Mouse (Mus musculus) myocyte (in vitro differentiated cells): Measurements from ENCODE around the gene Macrod2.

ENCODE experiments used
- CEBPB ChIP-seq: IDR thresholded peaks from 2 replicates; pipeline ENCODE4 v1.6.1; 2011; ENCODE audit warnings: mild to moderate bottlenecking, moderate library complexity; ENCODE audit not compliant: poor library complexity, insufficient read depth, severe bottlenecking
- E2F4 ChIP-seq: IDR thresholded peaks from one replicate; pipeline ENCODE4 v1.6.1; 2011; ENCODE audit warnings: mild to moderate bottlenecking, control low read depth, moderate library complexity; ENCODE audit not compliant: insufficient read depth
- MAX ChIP-seq: IDR thresholded peaks from one replicate; pipeline ENCODE4 v1.6.1; 2011; ENCODE audit warnings: low read depth, mild to moderate bottlenecking, control low read depth
- MYOD1 ChIP-seq, 3 experiments: IDR thresholded peaks; one replicate each; pipeline ENCODE4 v1.6.1; 2011; ENCODE audit warnings: control low read depth in 2 of 3, low read depth in 2 of 3, mild to moderate bottlenecking in 2 of 3, moderate library complexity in 1 of 3; ENCODE audit not compliant: insufficient read length in 2 of 3, control insufficient read depth in 1 of 3
- MYOG ChIP-seq, 3 experiments: IDR thresholded peaks; one replicate each; pipeline ENCODE4 v1.6.1; 2011; ENCODE audit warnings: control low read depth in 2 of 3, low read depth in 2 of 3, mild to moderate bottlenecking in 2 of 3; ENCODE audit not compliant: insufficient read length in 2 of 3, control insufficient read depth in 1 of 3, insufficient read depth in 1 of 3
- POLR2A ChIP-seq: IDR thresholded peaks from one replicate; pipeline ENCODE4 v1.6.1; 2011; ENCODE audit warnings: low read depth, mild to moderate bottlenecking, control low read depth, moderate library complexity; ENCODE audit not compliant: insufficient read length
- POLR2AphosphoS2 ChIP-seq: IDR thresholded peaks from one replicate; pipeline ENCODE4 v1.6.1; 2011; ENCODE audit warnings: low read depth, control low read depth; ENCODE audit not compliant: insufficient read length
- REST ChIP-seq: IDR thresholded peaks from one replicate; pipeline ENCODE4 v1.6.1; 2011; ENCODE audit warnings: mild to moderate bottlenecking, control low read depth, moderate library complexity; ENCODE audit not compliant: insufficient read depth, insufficient read length
- TCF12 ChIP-seq: IDR thresholded peaks from one replicate; pipeline ENCODE4 v1.6.1; 2011; ENCODE audit warnings: mild to moderate bottlenecking, control low read depth; ENCODE audit not compliant: poor library complexity, insufficient read depth, severe bottlenecking
- TCF3 ChIP-seq: IDR thresholded peaks from one replicate; pipeline ENCODE4 v1.6.1; 2011; ENCODE audit warnings: low read depth, control low read depth; ENCODE audit not compliant: insufficient read length
- USF1 ChIP-seq: IDR thresholded peaks from one replicate; pipeline ENCODE4 v1.6.1; 2011; ENCODE audit warnings: low read depth, mild to moderate bottlenecking, control low read depth, moderate library complexity

DNA sequence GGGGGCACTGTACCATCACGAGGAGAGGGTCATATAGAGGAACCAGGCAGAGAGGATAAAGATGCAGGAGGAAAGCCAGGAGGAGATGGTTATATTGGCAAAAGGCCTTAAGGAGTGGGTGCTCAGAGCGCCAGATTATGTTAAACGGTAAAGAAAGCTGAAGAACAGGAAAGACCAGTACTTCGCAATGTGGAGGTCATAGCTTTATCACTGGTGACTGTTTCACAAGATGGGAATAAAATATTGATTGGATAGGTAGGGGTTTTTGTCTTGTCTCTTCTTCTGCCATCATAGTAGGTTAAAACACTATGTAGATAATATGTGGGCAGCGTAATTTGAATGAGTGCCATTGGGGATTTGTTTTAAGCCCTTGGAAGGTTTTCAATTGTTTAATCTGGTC, 816.2 kb downstream of the Macrod2 start:
- TF ChIP-seq MYOG (IDR thresholded peaks at IDR 0.05; ENCODE audit: control insufficient read depth in 1 of 3, insufficient read depth in 1 of 3, insufficient read length in 2 of 3, low read depth in 2 of 3) (no peak), POLR2A (no peak), USF1 (no peak), CEBPB (no peak), MYOD1 (IDR thresholded peaks at IDR 0.05; ENCODE audit: control insufficient read depth in 1 of 3, insufficient read length in 2 of 3, low read depth in 2 of 3) (no peak), POLR2AphosphoS2 (no peak), E2F4 (no peak), REST (no peak), MAX (no peak), TCF12 (no peak), TCF3 (no peak)
